Mouse (Mus musculus) kidney, embryonic 16.5 days (tissue): Measurements from ENCODE around the gene Ccser1. TPM values are rescaled to one million over a fixed set of nuclear protein-coding genes. Genes with fewer than 3 reads are reported as not detected.

Experiments used
- ATAC-seq: fragments of 200-750 bp; cut with Nextera tagmentation; 2 replicates; pipeline ENCODE4 v1.8.0; 2017; ENCODE audit warnings: moderate TSS enrichment; ENCODE audit not compliant: low FRiP score, low TSS enrichment
- H3K27ac ChIP-seq: fragments of 300-500 bp; sonication (generic); 2 replicates; pipeline ENCODE4 v1.5.1; 2014; ENCODE audit warnings: low read length
- H3K27me3 ChIP-seq: fragments of 300-500 bp; sonication (generic); 2 replicates; pipeline ENCODE4 v1.6.1; 2014; ENCODE audit warnings: low read length, control low read depth, mixed read lengths; ENCODE audit not compliant: insufficient read depth
- H3K36me3 ChIP-seq: fragments of 300-500 bp; sonication (generic); 2 replicates; pipeline ENCODE4 v1.6.1; 2014; ENCODE audit warnings: low read length, control low read depth, mixed read lengths; ENCODE audit not compliant: insufficient read depth
- H3K4me1 ChIP-seq: fragments of 300-500 bp; sonication (generic); 2 replicates; pipeline ENCODE4 v1.6.1; 2014; ENCODE audit warnings: low read length, control low read depth, mixed read lengths; ENCODE audit not compliant: insufficient read depth
- H3K4me2 ChIP-seq: fragments of 300-500 bp; sonication (generic); replicated peaks from 2 replicates; pipeline ENCODE4 v1.6.1; 2014; ENCODE audit warnings: low read depth, low read length
- H3K4me3 ChIP-seq: fragments of 300-500 bp; sonication (generic); 2 replicates; pipeline ENCODE4 v1.5.1; 2014; ENCODE audit warnings: mild to moderate bottlenecking, low read length
- H3K9ac ChIP-seq: fragments of 300-500 bp; sonication (generic); replicated peaks from 2 replicates; pipeline ENCODE4 v1.6.1; 2014; ENCODE audit warnings: low read length
- H3K9me3 ChIP-seq: fragments of 300-500 bp; sonication (generic); 2 replicates; pipeline ENCODE4 v1.6.1; 2016; ENCODE audit warnings: low read length, control low read depth
- WGBS: fragments of 180-500 bp; shearing (Covaris S2); extraction: QIAGEN DNeasy Blood & Tissue Kit; methylation state at CpG from one replicate; pipeline ENCODE4 v1.1.7; 2014; 5-methylcytosine and 5-hydroxymethylcytosine counted together
- polyA plus RNA-seq: library from polyadenylated mRNA; unstranded; fragments of >200 nt; fragmentation: Nextera tagmentation; extraction: Ambion mirVana; gene quantifications from 2 replicates; pipeline ENCODE4 v1.2.1, GENCODE M21; 2015

Gene Ccser1
- polyA plus RNA-seq, 1 experiment from 2014 or later: 17.4 TPM

- H3K9me3 ChIP-seq: no peaks in the 10 kb centered on the region
These were observed 387.8 kb downstream of the Ccser1 start for GRCm38 (mm10) chr6:61567967-61568366.

GRCm38 (mm10) chr6:61581696-61582095 lies 401.6 kb downstream of the Ccser1 start:
- Histone ChIP-seq H3K36me3 (no peaks in the 10 kb centered on the region), H3K9me3 (no peaks in the 10 kb centered on the region), H3K4me1 (no peaks in the 10 kb centered on the region), H3K27ac (no peak overlapping the region), H3K27me3 (no peaks in the 10 kb centered on the region), H3K4me3 (no peak overlapping the region), H3K4me2 (no peak overlapping the region), H3K9ac (no peak overlapping the region)
- ATAC-seq: no peak

More at GRCm38 (mm10) chr6:61567967-61568366, 387.8 kb downstream of the Ccser1 start:
- Histone ChIP-seq H3K36me3 (no peaks in the 10 kb centered on the region), H3K27ac (no peak overlapping the region), H3K4me1 (no peaks in the 10 kb centered on the region), H3K4me2 (no peak overlapping the region), H3K9ac (no peak overlapping the region), H3K27me3 (no peaks in the 10 kb centered on the region), H3K4me3 (no peak overlapping the region)
- 91% methylated on average over 8 of the region's 8 CpGs for WGBS
- ATAC-seq: no peak

GRCm38 (mm10) chr6:61588999-61589398 lies 408.9 kb downstream of the Ccser1 start:
- WGBS: 84% methylated on average over 2 of the region's 2 CpGs

GRCm38 (mm10) chr6:61601911-61602310 lies 421.8 kb downstream of the Ccser1 start:
- Histone ChIP-seq H3K9me3 (no peaks in the 10 kb centered on the region), H3K9ac (no peak overlapping the region), H3K4me3 (no peak overlapping the region), H3K36me3 (no peaks in the 10 kb centered on the region), H3K4me1 (no peaks in the 10 kb centered on the region), H3K27ac (no peak overlapping the region), H3K27me3 (no peaks in the 10 kb centered on the region), H3K4me2 (no peak overlapping the region)
- WGBS: 88% methylated on average over 5 of the region's 5 CpGs
- no peak for ATAC-seq

More at GRCm38 (mm10) chr6:61588999-61589398, 408.9 kb downstream of the Ccser1 start:
- no peak for ATAC-seq
- H3K4me3 ChIP-seq: no peak overlapping the region
- H3K36me3 ChIP-seq: no peaks in the 10 kb centered on the region
- H3K27me3 ChIP-seq: no peaks in the 10 kb centered on the region
- H3K27ac ChIP-seq: no peak overlapping the region
- no peaks in the 10 kb centered on the region for H3K9me3 ChIP-seq
- H3K4me1 ChIP-seq: no peaks in the 10 kb centered on the region
- no peak overlapping the region for H3K9ac ChIP-seq
- H3K4me2 ChIP-seq: no peak overlapping the region

GRCm38 (mm10) chr6:61614920-61615319 lies 434.8 kb downstream of the Ccser1 start:
- Histone ChIP-seq H3K4me1 (no peaks in the 10 kb centered on the region), H3K9ac (no peak overlapping the region), H3K36me3 (no peaks in the 10 kb centered on the region), H3K27ac (no peak overlapping the region), H3K4me2 (no peak overlapping the region), H3K27me3 (no peaks in the 10 kb centered on the region), H3K9me3 (no peaks in the 10 kb centered on the region), H3K4me3 (no peak overlapping the region)
- 64% methylated on average over 4 of the region's 4 CpGs for WGBS
- ATAC-seq: no peak

GRCm38 (mm10) chr6:61621707-61622106 lies 441.6 kb downstream of the Ccser1 start:
- no peak for ATAC-seq
- WGBS: 69% methylated on average over 3 of the region's 3 CpGs
- H3K27ac ChIP-seq: no peak overlapping the region
- no peak overlapping the region for H3K9ac ChIP-seq
- H3K4me1 ChIP-seq: no peaks in the 10 kb centered on the region
- H3K9me3 ChIP-seq: no peaks in the 10 kb centered on the region
- H3K36me3 ChIP-seq: no peaks in the 10 kb centered on the region
- H3K4me3 ChIP-seq: no peak overlapping the region
- no peak overlapping the region for H3K4me2 ChIP-seq
- H3K27me3 ChIP-seq: no peaks in the 10 kb centered on the region

GRCm38 (mm10) chr6:61661414-61661813 lies 481.3 kb downstream of the Ccser1 start:
- Histone ChIP-seq H3K4me3 (no peak overlapping the region), H3K27ac (no peak overlapping the region), H3K4me1 (no peaks in the 10 kb centered on the region), H3K36me3 (no peaks in the 10 kb centered on the region), H3K27me3 (no peaks in the 10 kb centered on the region), H3K9ac (no peak overlapping the region), H3K9me3 (no peaks in the 10 kb centered on the region), H3K4me2 (no peak overlapping the region)
- no peak for ATAC-seq

GRCm38 (mm10) chr6:61664572-61664971 lies 484.4 kb downstream of the Ccser1 start:
- no peak for ATAC-seq
- WGBS: 96% methylated on average over 1 of the region's 1 CpGs
- no peaks in the 10 kb centered on the region for H3K4me1 ChIP-seq
- no peaks in the 10 kb centered on the region for H3K36me3 ChIP-seq
- H3K9me3 ChIP-seq: no peaks in the 10 kb centered on the region
- no peak overlapping the region for H3K4me2 ChIP-seq
- H3K4me3 ChIP-seq: no peak overlapping the region
- no peaks in the 10 kb centered on the region for H3K27me3 ChIP-seq
- H3K9ac ChIP-seq: no peak overlapping the region
- H3K27ac ChIP-seq: no peak overlapping the region

GRCm38 (mm10) chr6:61687002-61687401 lies 506.9 kb downstream of the Ccser1 start:
- no peak for ATAC-seq
- Histone ChIP-seq H3K27me3 (no peaks in the 10 kb centered on the region), H3K9ac (no peak overlapping the region), H3K27ac (no peak overlapping the region), H3K4me3 (no peak overlapping the region), H3K36me3 (no peaks in the 10 kb centered on the region), H3K4me1 (no peaks in the 10 kb centered on the region), H3K4me2 (no peak overlapping the region), H3K9me3 (no peaks in the 10 kb centered on the region)
- WGBS: 34% methylated on average over 2 of the region's 2 CpGs

- Histone ChIP-seq H3K27me3 (no peaks in the 10 kb centered on the region), H3K4me3 (no peak overlapping the region), H3K36me3 (no peaks in the 10 kb centered on the region), H3K4me1 (no peaks in the 10 kb centered on the region), H3K4me2 (no peak overlapping the region), H3K9ac (no peak overlapping the region), H3K27ac (no peak overlapping the region), H3K9me3 (no peaks in the 10 kb centered on the region)
- ATAC-seq: no peak
- WGBS: 87% methylated on average over 7 of the region's 7 CpGs
These were observed 522.9 kb downstream of the Ccser1 start for GRCm38 (mm10) chr6:61703003-61703402.

GRCm38 (mm10) chr6:61721220-61721619 lies 541.1 kb downstream of the Ccser1 start:
- no peak overlapping the region for H3K27ac ChIP-seq
- H3K27me3 ChIP-seq: no peaks in the 10 kb centered on the region
- H3K4me3 ChIP-seq: no peak overlapping the region
- ATAC-seq: no peak
- WGBS: 81% methylated on average over 1 of the region's 1 CpGs
- no peaks in the 10 kb centered on the region for H3K4me1 ChIP-seq
- H3K4me2 ChIP-seq: no peak overlapping the region
- no peak overlapping the region for H3K9ac ChIP-seq
- no peaks in the 10 kb centered on the region for H3K9me3 ChIP-seq
- H3K36me3 ChIP-seq: no peaks in the 10 kb centered on the region
